Mouse (Mus musculus): ENCODE results near the gene Pot1a.
A peak's percentile ranks its signal among the peaks of the same experiment; 100 is the strongest.

The Pot1a gene

GRCm38 (mm10) chr6:25808806-25809495 lies at the start of gene Pot1a:
Gene Pot1a (minus strand): TSS chr6:25809246.
- peak; percentile 87 to 89 for DNase-seq (ENCODE audit: low read depth in 1 of 2, low spot score in 2 of 2)

- no peak for DNase-seq (ENCODE audit: low read depth in 1 of 2, low spot score in 2 of 2)
Observed at GRCm38 (mm10) chr6:25836261-25836660, 27.2 kb upstream of the Pot1a start.

DNA sequence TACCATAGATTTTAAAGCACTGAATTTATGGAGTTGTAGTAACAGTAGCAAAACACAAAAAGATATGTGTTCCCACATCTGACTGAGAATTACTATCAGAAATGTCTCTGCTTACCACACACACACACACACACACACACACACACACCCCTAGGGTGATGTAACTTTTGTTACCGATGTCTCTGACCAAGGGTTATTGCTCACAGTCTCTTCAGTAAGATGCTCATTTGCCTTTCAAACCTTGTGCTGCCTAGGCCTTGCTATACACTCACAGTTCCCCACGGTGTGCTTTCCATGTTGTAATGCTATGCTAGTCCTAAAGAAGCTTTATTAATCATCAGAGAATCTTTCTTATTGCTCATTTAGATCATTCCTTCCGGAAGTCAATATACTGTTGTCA lies 3.0 kb downstream of the Pot1a start:
- no peak for DNase-seq (ENCODE audit: low read depth in 1 of 2, low spot score in 2 of 2)

DNA sequence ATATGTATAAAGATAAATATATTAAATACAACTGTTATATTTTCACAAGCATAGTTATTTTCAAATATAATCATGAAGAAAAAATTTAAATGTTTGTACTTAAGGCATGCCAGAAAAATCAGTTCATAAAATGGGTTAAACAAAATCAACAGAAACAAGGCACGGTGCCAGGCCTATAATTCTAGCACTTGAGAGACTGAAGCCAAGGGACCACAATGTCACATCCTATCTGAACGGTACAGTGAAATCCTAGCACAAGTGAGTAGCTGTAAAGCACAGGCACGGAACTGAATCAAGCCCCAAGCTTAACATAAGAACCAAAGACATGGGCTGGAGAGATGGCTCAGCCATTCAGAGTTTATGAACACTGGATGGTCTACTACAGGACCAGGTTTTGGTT lies 6.8 kb downstream of the Pot1a start:
- DNase-seq (ENCODE audit: low read depth in 1 of 2, low spot score in 2 of 2) = no peak

DNA sequence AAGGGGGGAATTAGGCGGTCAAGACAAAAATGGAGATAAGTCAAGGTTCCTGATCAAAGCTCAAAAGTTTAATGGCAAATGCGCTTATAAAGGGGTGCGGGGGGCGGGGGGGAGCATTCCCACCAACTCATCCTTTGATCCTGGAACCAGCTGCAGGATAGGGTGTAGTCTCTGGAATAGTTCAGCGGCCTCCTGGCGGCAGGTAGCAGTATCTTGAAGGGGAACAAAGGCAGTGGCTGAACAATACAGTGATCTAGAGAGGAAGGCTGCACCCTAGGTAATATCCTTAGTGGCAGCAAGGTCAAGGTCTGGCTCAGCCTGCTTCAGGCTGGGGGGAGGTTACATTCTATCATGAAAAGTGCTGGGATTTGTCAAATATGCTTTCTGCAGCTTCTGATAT lies 7.8 kb downstream of the Pot1a start:
- DNase-seq (ENCODE audit: low read depth in 1 of 2, low spot score in 2 of 2) = no peak

DNA sequence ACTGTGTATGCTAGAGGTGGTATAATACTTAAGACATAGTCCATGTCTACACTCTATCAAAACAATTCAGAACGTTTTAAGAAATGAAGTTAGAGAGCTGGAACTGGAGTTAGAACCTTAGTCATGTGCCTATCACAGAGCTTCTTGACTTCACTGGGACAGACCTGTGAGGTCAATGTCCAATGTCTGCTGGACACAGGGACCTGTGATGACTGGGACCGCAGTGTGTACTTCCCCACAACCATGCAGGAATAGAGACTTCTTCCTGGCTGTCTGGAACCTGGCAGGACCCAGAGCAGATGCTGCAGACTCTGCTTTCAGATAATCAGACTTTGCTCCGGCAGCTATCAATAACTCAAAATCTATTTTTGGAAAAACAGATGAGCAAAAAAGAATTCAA lies 40.8 kb downstream of the Pot1a start:
- no peak for DNase-seq (ENCODE audit: low read depth in 1 of 2, low spot score in 2 of 2)

DNA sequence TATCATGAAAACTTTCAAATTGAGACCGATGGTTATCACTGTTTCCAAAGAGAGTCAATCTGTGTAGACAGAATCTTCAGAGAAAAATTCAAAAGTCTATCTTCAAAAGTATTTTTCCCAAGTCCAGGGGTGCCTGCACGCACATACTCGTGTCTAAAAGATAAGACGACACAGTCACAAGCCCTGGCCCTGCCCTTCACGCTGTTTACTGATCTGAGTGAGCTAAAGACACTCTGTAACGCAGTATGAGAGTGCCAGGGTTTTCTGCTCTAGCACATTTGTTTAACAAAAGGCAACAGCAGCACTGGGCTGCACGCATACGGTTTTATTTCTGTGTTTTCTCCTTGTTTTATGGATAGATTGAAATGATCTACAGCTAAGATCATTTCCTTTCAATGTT lies 41.5 kb downstream of the Pot1a start:
- no peak for DNase-seq (ENCODE audit: low read depth in 1 of 2, low spot score in 2 of 2)

GRCm38 (mm10) chr6:25767073-25767472 lies 42.0 kb downstream of the Pot1a start:
- no peak for DNase-seq (ENCODE audit: low read depth in 1 of 2, low spot score in 2 of 2)

DNA sequence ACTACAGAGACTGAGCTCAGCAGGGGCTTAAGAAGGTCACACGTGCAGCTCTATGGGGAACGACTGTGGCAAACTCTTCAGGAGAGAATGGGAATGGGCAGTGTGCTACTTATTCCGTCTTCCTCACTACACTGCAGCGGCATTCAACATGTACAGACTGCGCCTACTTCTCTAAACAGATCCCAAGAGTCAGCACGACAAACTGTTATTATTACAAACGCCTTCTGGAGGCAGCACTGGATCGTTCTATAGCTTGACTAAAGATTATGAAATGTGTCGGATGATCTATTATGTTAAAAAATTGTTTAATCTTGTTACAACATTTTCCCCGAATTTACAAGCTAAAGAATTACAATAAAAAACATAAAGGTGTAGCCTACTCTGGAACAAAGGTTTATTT lies 42.8 kb downstream of the Pot1a start:
- no peak for DNase-seq (ENCODE audit: low read depth in 1 of 2, low spot score in 2 of 2)

- DNase-seq (ENCODE audit: low read depth in 1 of 2, low spot score in 2 of 2) = no peak
Observed at GRCm38 (mm10) chr6:25752651-25753050, 56.4 kb downstream of the Pot1a start.

GRCm38 (mm10) chr6:25736533-25736932 lies 72.5 kb downstream of the Pot1a start:
- no peak for DNase-seq (ENCODE audit: low read depth in 1 of 2, low spot score in 2 of 2)

DNA sequence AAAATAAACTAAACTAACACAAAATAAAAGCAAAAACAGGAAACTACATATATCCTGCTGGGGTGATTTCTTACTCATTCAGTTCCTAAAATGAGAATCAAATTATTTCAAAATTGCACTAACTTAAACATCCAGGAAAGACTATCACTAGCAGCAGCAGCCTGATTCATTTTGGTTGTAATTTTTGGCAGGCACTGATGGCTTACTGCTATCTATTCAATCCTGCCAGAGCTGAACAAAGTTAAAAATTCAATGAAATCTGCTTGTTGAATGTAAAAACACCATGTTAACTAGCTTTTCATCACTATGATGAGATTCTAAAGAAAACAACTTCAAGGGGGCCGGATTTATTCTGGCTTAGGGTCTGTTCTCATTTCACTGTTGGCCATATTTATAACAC lies 82.5 kb downstream of the Pot1a start:
- DNase-seq (ENCODE audit: low read depth in 1 of 2, low spot score in 2 of 2) = no peak

DNA sequence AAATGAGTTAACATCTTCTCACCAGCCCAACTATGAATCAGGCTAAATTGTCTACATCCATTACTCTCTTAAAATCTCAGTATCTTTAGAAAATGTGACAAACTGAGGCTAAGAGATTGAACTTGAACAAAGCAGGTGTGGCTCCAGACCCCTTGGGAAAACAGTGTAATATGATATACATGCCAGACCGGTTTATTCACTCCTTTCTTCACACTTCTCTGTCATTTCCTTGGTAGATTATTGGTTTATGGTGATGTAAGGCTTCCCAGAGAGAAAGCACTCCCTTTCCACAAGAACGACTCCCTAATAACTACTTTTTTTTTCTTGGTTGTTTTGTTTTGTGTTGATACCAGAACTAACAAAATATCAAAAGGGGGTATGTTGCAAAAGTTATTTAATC lies 98.4 kb downstream of the Pot1a start:
- DNase-seq (ENCODE audit: low read depth in 1 of 2, low spot score in 2 of 2) = no peak

- DNase-seq (ENCODE audit: low read depth in 1 of 2, low spot score in 2 of 2) = no peak
Observed at GRCm38 (mm10) chr6:25709250-25709895, 99.7 kb downstream of the Pot1a start.

- no peak for DNase-seq (ENCODE audit: low read depth in 1 of 2, low spot score in 2 of 2)
Observed at GRCm38 (mm10) chr6:25699956-25700355, 109.1 kb downstream of the Pot1a start.
